Mouse (Mus musculus) ovary, postnatal 36 days (tissue): ENCODE results near the gene 1700001O22Rik.

ENCODE experiments used
- DNase-seq: peaks from one replicate; pipeline ENCODE4 v3.0.0; 2022; ENCODE audit warnings: low spot score, mixed read lengths

1700001O22Rik gene

GRCm38 (mm10) chr2:30752471-30752870, 51.0 kb downstream of the 1700001O22Rik start:
- DNase-seq: no peak

- DNase-seq: no peak
Observed at GRCm38 (mm10) chr2:30750025-30750424, 53.4 kb downstream of the 1700001O22Rik start.

GRCm38 (mm10) chr2:30747602-30748162, 55.8 kb downstream of the 1700001O22Rik start:
- no peak for DNase-seq
